Mouse (Mus musculus): Measurements from ENCODE around the gene Pde3a.

GRCm38 (mm10) chr6:141495634-141496418 lies 246.8 kb downstream of the Pde3a start:
- TF ChIP-seq CTCF (IDR thresholded peaks at IDR 0.05; ENCODE audit: insufficient read depth, low read length) (no peak), POLR2A (IDR thresholded peaks at IDR 0.05; ENCODE audit: borderline replicate concordance, extremely low read depth, low read depth, low read length) (no peak)
